Mouse (Mus musculus): ENCODE measurements at regions not wholly inside any gene's neighbourhood (a gene's known extent, or its start where the extent isn't known, plus 50 kb on each side); places are given as distances from the start of the nearest gene placed in this dataset.

DNA sequence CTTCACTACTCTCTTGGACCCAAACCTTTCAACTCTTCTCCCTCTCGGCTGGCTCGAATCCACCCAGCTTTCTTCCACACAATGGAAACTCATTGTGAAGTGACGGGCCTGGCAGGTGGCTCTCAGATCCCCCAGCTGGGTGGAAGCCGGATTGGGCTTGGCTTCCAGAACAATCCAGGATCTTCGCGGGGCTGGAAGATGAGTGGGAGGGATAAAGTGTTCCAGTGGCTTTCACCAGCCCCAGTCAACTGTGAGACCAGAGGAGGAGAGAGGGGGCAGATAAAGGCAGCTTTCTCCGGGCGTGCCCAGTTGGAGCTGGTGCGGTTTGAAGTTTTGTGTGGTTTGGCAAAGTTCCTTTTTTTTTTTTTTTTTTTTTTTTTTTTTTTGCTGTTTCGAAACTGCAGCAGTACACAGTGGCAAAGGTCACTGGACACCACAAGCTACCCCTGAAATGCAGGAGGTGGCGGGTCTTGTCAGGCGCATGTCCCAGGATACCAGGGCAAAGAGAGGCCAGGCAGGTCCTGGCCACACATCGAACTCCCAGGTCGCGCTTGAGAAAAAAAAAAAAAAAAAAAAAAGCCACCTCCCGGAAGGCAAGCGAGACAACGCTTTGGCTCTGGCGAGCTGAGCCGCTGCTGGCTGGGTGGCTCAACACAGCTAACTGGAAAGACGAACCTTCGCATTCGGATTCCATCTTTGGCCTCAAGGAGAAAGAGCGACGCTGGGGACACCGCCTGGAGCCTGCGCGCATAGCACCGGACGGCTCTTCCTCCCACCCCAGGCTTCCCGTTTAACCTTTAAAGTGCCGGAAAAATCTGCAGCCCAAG, 91.9 kb upstream of the Bcor start:
- DNase-seq (ENCODE audit: low spot score) (peak; percentile 83), ATAC-seq (peak; percentile 82)
- no peaks in the 10 kb centered on the region for H3K4me1 ChIP-seq (ENCODE audit: control insufficient read depth, insufficient read depth, low read length)
- no peak overlapping the region for H3K27ac ChIP-seq (ENCODE audit: low read depth, low read length)
- no peaks in the 10 kb centered on the region for H3K9me3 ChIP-seq (replicated peaks; ENCODE audit: control insufficient read depth, low read length)
- no peaks in the 10 kb centered on the region for H3K27me3 ChIP-seq (replicated peaks; ENCODE audit: control insufficient read depth, insufficient read depth, low read length)
- 25% methylated on average over 32 of the region's 32 CpGs for WGBS
- H3K36me3 ChIP-seq (ENCODE audit: control insufficient read depth, insufficient read depth, low read length), result no peaks in the 10 kb centered on the region
- H3K4me3 ChIP-seq (ENCODE audit: low read depth, low read length), result peak overlapping the region; percentile 16; the same call in 1 of the 2 replicates
- peak overlapping the region; percentile 35; the same call in 1 of the 2 replicates for H3K9ac ChIP-seq (ENCODE audit: low read length)
- H3K4me2 ChIP-seq (ENCODE audit: low read length), result peak overlapping the region; percentile 51

DNA sequence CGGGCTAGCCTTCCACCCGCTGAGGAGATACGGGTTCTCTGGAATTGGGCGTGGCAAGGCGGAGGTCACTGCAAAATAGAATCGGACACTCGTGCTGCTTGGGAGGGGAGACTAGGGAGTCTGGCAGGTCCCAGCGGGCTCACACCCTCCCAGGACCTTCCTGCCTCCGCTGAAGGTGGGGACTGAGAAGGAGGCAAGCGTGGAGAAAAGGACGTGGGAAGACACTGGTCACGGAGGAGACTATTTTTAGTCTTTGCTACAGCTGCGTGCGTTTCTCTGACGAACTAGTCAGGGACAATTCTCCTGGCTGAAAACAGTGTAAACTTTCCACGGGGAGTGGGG, 92.5 kb upstream of the Bcor start:
- no peak overlapping the region for H3K27ac ChIP-seq (ENCODE audit: low read depth, low read length)
- WGBS, result 25% methylated on average over 16 of the region's 16 CpGs
- H3K27me3 ChIP-seq (replicated peaks; ENCODE audit: control insufficient read depth, insufficient read depth, low read length), result no peaks in the 10 kb centered on the region
- no peaks in the 10 kb centered on the region for H3K36me3 ChIP-seq (ENCODE audit: control insufficient read depth, insufficient read depth, low read length)
- ATAC-seq (peak; percentile 54; the same call in 1 of the 2 replicates), DNase-seq (ENCODE audit: low spot score) (no peak)
- H3K9ac ChIP-seq (ENCODE audit: low read length), result peak overlapping the region; percentile 35; the same call in 1 of the 2 replicates
- H3K4me2 ChIP-seq (ENCODE audit: low read length), result peak overlapping the region; percentile 51
- no peaks in the 10 kb centered on the region for H3K9me3 ChIP-seq (replicated peaks; ENCODE audit: control insufficient read depth, low read length)
- H3K4me3 ChIP-seq (ENCODE audit: low read depth, low read length), result peak overlapping the region; percentile 16; the same call in 1 of the 2 replicates
- H3K4me1 ChIP-seq (ENCODE audit: control insufficient read depth, insufficient read depth, low read length), result no peaks in the 10 kb centered on the region

DNA sequence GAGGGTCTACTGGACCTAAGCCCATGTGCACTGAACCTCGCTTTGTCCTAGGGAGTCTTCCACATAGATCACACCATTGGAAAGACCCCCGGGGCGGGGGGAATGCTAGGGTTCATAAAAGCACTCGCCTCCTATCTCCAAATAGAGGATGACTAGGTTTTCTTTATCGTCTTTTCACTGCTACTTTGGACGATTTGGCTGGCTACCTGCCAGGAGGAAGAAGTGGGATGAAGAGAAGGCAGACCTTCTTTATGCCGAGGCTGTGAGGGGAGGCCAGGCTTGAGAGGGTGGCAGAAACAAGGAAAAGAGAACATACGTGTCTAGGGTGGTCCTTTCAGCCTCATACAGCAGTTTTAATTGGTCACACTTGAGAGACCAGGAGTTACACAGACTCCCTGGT, 96.6 kb upstream of the Bcor start:
- no peak overlapping the region for H3K4me3 ChIP-seq (ENCODE audit: low read depth, low read length)
- H3K27ac ChIP-seq (ENCODE audit: low read depth, low read length), result no peak overlapping the region
- no peak for DNase-seq (ENCODE audit: low spot score)
- no peak overlapping the region for H3K9ac ChIP-seq (ENCODE audit: low read length)
- no peaks in the 10 kb centered on the region for H3K9me3 ChIP-seq (replicated peaks; ENCODE audit: control insufficient read depth, low read length)
- no peak overlapping the region for H3K4me2 ChIP-seq (ENCODE audit: low read length)
- 64% methylated on average over 8 of the region's 8 CpGs for WGBS
- no peaks in the 10 kb centered on the region for H3K36me3 ChIP-seq (ENCODE audit: control insufficient read depth, insufficient read depth, low read length)
- no peaks in the 10 kb centered on the region for H3K4me1 ChIP-seq (ENCODE audit: control insufficient read depth, insufficient read depth, low read length)
- H3K27me3 ChIP-seq (replicated peaks; ENCODE audit: control insufficient read depth, insufficient read depth, low read length), result no peaks in the 10 kb centered on the region
- ATAC-seq, result no peak

DNA sequence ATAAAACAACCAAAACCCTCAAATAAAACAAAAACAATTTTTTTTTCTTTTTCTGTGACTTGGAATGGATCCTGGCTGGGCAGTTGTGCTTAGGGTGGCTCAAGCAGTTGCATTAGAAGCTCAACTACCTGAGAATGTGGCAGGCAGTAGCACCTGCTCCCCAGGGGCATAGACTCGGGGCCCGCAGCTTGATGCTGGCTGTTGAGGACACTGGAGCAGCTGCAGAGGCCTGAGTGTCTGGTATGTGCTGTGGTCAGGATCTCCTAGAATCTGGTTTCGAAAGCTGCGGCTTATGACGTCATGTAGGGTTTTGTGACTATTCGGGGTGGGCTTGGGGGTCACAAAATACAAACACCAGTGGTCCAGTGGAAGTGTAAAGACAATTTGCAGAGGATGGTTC, 103.7 kb upstream of the Bcor start:
- 84% methylated on average over 6 of the region's 6 CpGs for WGBS
- Histone ChIP-seq H3K4me2 (ENCODE audit: low read length) (no peak overlapping the region), H3K27me3 (replicated peaks; ENCODE audit: control insufficient read depth, insufficient read depth, low read length) (no peaks in the 10 kb centered on the region), H3K9ac (ENCODE audit: low read length) (no peak overlapping the region), H3K27ac (ENCODE audit: low read depth, low read length) (no peak overlapping the region), H3K36me3 (ENCODE audit: control insufficient read depth, insufficient read depth, low read length) (no peaks in the 10 kb centered on the region), H3K9me3 (replicated peaks; ENCODE audit: control insufficient read depth, low read length) (no peaks in the 10 kb centered on the region), H3K4me3 (ENCODE audit: low read depth, low read length) (no peak overlapping the region), H3K4me1 (ENCODE audit: control insufficient read depth, insufficient read depth, low read length) (no peaks in the 10 kb centered on the region)
- ATAC-seq (no peak), DNase-seq (ENCODE audit: low spot score) (no peak)

DNA sequence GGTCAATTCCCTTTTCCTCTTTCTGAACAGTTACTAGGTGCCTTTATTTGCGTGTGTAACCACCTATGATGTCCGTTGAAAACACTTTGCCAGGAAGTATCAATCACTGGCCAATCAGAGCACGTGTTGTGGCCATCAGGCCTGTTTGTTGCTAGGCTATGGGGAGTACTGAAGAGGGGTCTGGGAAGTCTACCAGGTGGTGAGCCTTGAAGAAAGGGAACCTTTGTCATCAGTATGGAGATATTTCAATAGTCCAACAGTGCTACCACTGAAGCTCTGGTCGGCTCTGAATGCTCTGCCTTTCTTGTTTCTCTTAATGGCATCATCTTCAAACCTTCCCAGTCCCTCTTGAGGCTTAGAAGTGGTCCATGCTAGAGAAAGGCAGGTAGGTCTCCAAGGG, 124.6 kb upstream of the Bcor start:
- 74% methylated on average over 4 of the region's 4 CpGs for WGBS
- ATAC-seq (no peak), DNase-seq (ENCODE audit: low spot score) (no peak)
- Histone ChIP-seq H3K27me3 (replicated peaks; ENCODE audit: control insufficient read depth, insufficient read depth, low read length) (0 out of 2 replicates have a peak, but pooled peaks cover 3% of the 10 kb centered on the region), H3K4me3 (ENCODE audit: low read depth, low read length) (no peak overlapping the region), H3K36me3 (ENCODE audit: control insufficient read depth, insufficient read depth, low read length) (no peaks in the 10 kb centered on the region), H3K27ac (ENCODE audit: low read depth, low read length) (no peak overlapping the region), H3K4me1 (ENCODE audit: control insufficient read depth, insufficient read depth, low read length) (no peaks in the 10 kb centered on the region), H3K4me2 (ENCODE audit: low read length) (no peak overlapping the region), H3K9ac (ENCODE audit: low read length) (no peak overlapping the region), H3K9me3 (replicated peaks; ENCODE audit: control insufficient read depth, low read length) (no peaks in the 10 kb centered on the region)

DNA sequence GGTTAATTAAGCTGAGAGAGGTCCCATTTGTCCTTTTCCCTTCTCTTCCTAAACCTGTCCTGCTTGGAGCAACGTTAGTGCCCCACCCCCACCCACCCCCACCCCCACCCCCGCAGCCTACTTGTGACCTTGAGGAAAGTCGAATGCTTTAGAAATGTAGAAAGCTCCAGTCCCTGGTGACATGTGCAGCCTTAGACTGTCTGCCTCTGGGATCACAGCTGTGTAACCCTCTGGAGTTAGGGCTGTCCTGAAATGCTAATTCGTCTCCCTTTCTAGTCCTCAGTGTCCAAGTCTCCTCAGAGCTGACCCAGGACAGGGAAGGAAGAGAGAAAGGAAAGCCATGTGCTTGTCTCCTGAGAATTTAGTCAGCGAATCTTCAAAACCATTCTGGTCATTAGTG, 125.0 kb upstream of the Bcor start:
- Histone ChIP-seq H3K9ac (ENCODE audit: low read length) (no peak overlapping the region), H3K36me3 (ENCODE audit: control insufficient read depth, insufficient read depth, low read length) (no peaks in the 10 kb centered on the region), H3K27me3 (replicated peaks; ENCODE audit: control insufficient read depth, insufficient read depth, low read length) (0 out of 2 replicates have a peak, but pooled peaks cover 3% of the 10 kb centered on the region), H3K4me1 (ENCODE audit: control insufficient read depth, insufficient read depth, low read length) (no peaks in the 10 kb centered on the region), H3K27ac (ENCODE audit: low read depth, low read length) (no peak overlapping the region), H3K9me3 (replicated peaks; ENCODE audit: control insufficient read depth, low read length) (no peaks in the 10 kb centered on the region), H3K4me3 (ENCODE audit: low read depth, low read length) (no peak overlapping the region), H3K4me2 (ENCODE audit: low read length) (no peak overlapping the region)
- DNase-seq (ENCODE audit: low spot score) (no peak), ATAC-seq (no peak)
- WGBS, result 48% methylated on average over 5 of the region's 5 CpGs

DNA sequence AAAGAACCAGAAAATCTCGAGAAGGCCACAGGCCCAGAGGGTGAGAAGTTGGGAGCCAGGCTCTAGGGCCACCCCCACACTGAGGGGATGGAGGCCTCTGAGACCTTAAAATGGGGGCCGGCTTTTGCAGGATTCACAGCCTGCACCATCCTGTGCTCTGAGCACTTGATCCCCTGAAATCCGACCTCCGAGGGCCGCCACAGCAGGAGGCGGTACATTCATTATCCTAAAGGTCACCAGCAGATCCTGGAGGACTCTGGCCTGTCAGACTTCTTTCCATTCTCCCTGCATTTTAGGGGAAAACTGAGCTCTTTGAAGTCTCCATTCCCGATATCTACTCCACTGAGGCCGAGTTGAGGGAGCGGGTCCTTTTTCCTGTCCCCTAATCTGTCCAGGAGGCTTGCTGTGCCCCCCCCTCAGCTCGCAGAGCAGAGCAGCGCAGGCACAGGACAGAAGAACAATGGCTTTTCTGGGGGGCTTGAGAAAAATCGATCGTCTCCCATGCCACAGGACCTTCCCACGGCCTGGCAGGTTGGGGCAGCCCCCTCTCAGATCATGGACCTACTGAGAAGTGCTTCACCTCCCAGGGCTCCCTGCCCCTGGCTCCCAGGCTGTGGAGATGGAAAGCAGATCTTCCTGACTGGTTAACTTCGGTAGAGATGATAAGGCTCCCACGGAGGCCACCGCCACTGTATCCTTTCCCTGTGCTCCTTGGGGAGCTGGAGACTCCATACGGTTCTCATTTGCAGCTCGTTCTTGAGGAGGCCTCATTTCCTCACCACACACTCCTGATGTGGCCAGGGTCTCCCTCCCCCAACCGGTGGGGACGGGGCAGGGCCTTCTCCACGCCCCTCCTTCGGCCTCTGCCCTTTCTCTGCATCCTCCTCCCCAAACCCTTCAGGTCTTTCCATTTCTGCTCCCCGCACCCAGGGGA, 126.1 kb upstream of the Bcor start:
- ATAC-seq, result no peak
- no peak overlapping the region for H3K9ac ChIP-seq (ENCODE audit: low read length)
- no peak for DNase-seq (ENCODE audit: low spot score)

DNA sequence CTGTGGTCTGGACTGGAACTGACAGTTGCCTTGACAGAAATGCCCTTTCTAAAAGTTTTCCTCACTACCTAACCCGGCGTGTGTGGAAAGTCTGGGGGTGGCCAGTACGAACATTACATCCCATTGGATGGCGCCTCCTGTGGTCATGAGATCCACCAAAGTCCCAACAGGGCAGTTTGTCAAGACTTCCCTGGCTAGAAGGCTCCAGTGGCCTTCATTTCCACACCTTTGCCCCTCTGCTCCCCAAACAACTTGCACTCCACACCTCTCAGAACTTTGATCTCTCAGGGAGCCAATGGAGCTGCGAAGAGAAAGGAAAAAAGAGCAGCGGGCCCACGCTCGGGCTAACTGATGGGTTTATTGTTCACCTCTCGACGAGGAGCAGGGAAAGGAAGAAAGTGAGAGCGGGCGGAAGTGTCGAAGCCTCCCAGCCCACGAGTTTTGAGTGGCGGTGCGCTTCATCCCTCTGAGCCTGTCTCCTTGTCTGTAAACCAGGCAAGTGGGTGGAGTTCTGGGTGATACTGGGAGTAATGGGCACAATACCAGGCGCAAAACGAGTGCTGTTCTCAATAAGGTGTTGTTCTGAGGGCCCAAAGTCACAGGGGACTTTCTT, 126.9 kb upstream of the Bcor start:
- no peaks in the 10 kb centered on the region for H3K9me3 ChIP-seq (replicated peaks; ENCODE audit: control insufficient read depth, low read length)
- H3K9ac ChIP-seq (ENCODE audit: low read length), result no peak overlapping the region
- H3K4me2 ChIP-seq (ENCODE audit: low read length), result no peak overlapping the region
- no peak overlapping the region for H3K4me3 ChIP-seq (ENCODE audit: low read depth, low read length)
- no peak for DNase-seq (ENCODE audit: low spot score)
- H3K4me1 ChIP-seq (ENCODE audit: control insufficient read depth, insufficient read depth, low read length), result no peaks in the 10 kb centered on the region
- WGBS, result 26% methylated on average over 18 of the region's 18 CpGs
- no peak overlapping the region for H3K27ac ChIP-seq (ENCODE audit: low read depth, low read length)
- no peaks in the 10 kb centered on the region for H3K36me3 ChIP-seq (ENCODE audit: control insufficient read depth, insufficient read depth, low read length)
- H3K27me3 ChIP-seq (replicated peaks; ENCODE audit: control insufficient read depth, insufficient read depth, low read length), result 0 out of 2 replicates have a peak, but pooled peaks cover 3% of the 10 kb centered on the region
- ATAC-seq, result no peak

More for the DNA sequence above, 126.1 kb upstream of the Bcor start:
- Histone ChIP-seq H3K4me2 (ENCODE audit: low read length) (no peak overlapping the region), H3K27me3 (replicated peaks; ENCODE audit: control insufficient read depth, insufficient read depth, low read length) (0 out of 2 replicates have a peak, but pooled peaks cover 3% of the 10 kb centered on the region), H3K27ac (ENCODE audit: low read depth, low read length) (no peak overlapping the region), H3K36me3 (ENCODE audit: control insufficient read depth, insufficient read depth, low read length) (no peaks in the 10 kb centered on the region), H3K4me3 (ENCODE audit: low read depth, low read length) (no peak overlapping the region), H3K4me1 (ENCODE audit: control insufficient read depth, insufficient read depth, low read length) (no peaks in the 10 kb centered on the region), H3K9me3 (replicated peaks; ENCODE audit: control insufficient read depth, low read length) (no peaks in the 10 kb centered on the region)
- 34% methylated on average over 24 of the region's 24 CpGs for WGBS
